Mouse (Mus musculus) cerebellum, adult (tissue): ENCODE data around the gene Twist2.

ENCODE experiments used
- ATAC-seq: cut with Nextera tagmentation; 2 replicates; pipeline ENCODE4 v1.9.2; 2017; ENCODE audit warnings: mild to moderate bottlenecking, moderate library complexity, mixed read lengths; ENCODE audit not compliant: insufficient number of reproducible peaks, low FRiP score, low TSS enrichment

Twist2 gene

GRCm38 (mm10) chr1:91816067-91816466 lies 14.8 kb downstream of the Twist2 start:
- ATAC-seq = no peak

- no peak for ATAC-seq
Observed at GRCm38 (mm10) chr1:91816571-91816970, 15.3 kb downstream of the Twist2 start.

- 0 out of 2 replicates have a peak, but pooled peaks have one; percentile 10 for ATAC-seq
Observed at GRCm38 (mm10) chr1:91819237-91819636, 18.0 kb downstream of the Twist2 start.

- ATAC-seq = no peak
Observed at GRCm38 (mm10) chr1:91820531-91820930, 19.3 kb downstream of the Twist2 start.

GRCm38 (mm10) chr1:91822316-91822824 lies 21.1 kb downstream of the Twist2 start:
- no peak for ATAC-seq

- no peak for ATAC-seq
Observed at GRCm38 (mm10) chr1:91823530-91823929, 22.3 kb downstream of the Twist2 start.

GRCm38 (mm10) chr1:91823951-91824350 lies 22.7 kb downstream of the Twist2 start:
- no peak for ATAC-seq

- ATAC-seq = no peak
Observed at GRCm38 (mm10) chr1:91825261-91825660, 24.0 kb downstream of the Twist2 start.

GRCm38 (mm10) chr1:91831978-91832377 lies 30.7 kb downstream of the Twist2 start:
- no peak for ATAC-seq

GRCm38 (mm10) chr1:91839557-91839956 lies 38.3 kb downstream of the Twist2 start:
- no peak for ATAC-seq

- ATAC-seq = no peak
Observed at GRCm38 (mm10) chr1:91839979-91840378, 38.7 kb downstream of the Twist2 start.

GRCm38 (mm10) chr1:91844236-91844635 lies 43.0 kb downstream of the Twist2 start:
- no peak for ATAC-seq

GRCm38 (mm10) chr1:91844681-91845379 lies 43.6 kb downstream of the Twist2 start:
- no peak for ATAC-seq

- no peak for ATAC-seq
Observed at GRCm38 (mm10) chr1:91845380-91845957, 44.2 kb downstream of the Twist2 start.

- no peak for ATAC-seq
Observed at GRCm38 (mm10) chr1:91851300-91851699, 50.0 kb downstream of the Twist2 start.

GRCm38 (mm10) chr1:91856771-91857664 lies 55.8 kb downstream of the Twist2 start:
- ATAC-seq = no peak

GRCm38 (mm10) chr1:91858101-91858790 lies 57.0 kb downstream of the Twist2 start:
- ATAC-seq = no peak

GRCm38 (mm10) chr1:91858901-91859300 lies 57.6 kb downstream of the Twist2 start:
- ATAC-seq = no peak

- no peak for ATAC-seq
Observed at GRCm38 (mm10) chr1:91861511-91861910, 60.2 kb downstream of the Twist2 start.

- ATAC-seq = no peak
Observed at GRCm38 (mm10) chr1:91866001-91866400, 64.7 kb downstream of the Twist2 start.
